Mouse (Mus musculus): ENCODE measurements around the gene Tspyl2.
A peak's percentile ranks its signal among the peaks of the same experiment; 100 is the strongest.
"Not testable (repeated sequence)": the region's sequence is repeated elsewhere in the genome, so short reads cannot be mapped to it uniquely, and the experiment has no call there.

Gene Tspyl2

DNA sequence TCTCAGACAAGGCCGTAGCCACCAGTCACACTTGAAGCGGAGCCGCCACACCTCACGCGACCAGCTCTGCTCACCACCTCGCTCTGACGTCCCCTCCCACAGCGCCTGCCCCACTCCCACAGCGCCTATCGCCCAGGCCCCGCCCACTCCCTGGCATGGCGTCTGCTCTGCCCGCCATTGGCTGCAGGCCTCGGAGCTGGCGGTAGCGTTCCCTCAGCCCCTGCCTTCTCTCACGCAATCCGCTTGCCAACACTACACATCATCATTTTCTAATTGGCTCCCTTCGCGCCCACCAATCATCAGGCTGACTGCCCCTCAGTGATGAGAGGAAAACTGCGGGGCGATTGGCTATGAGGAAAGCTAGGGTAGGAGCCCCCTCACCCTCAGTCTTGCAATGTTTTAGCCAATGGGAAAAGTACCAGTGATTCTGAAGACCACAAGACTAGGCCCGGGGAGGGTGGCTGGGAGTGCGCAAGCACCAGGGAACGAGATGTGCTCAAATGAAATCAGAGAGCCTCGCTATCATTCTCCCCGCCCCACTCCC lies at the start of gene Tspyl2:
TSS of gene Tspyl2 (minus strand) at position 68 of the 544 bp plus-strand sequence.
- peak; percentile 92 to 93 for DNase-seq (ENCODE audit: low spot score in 2 of 2)

DNA sequence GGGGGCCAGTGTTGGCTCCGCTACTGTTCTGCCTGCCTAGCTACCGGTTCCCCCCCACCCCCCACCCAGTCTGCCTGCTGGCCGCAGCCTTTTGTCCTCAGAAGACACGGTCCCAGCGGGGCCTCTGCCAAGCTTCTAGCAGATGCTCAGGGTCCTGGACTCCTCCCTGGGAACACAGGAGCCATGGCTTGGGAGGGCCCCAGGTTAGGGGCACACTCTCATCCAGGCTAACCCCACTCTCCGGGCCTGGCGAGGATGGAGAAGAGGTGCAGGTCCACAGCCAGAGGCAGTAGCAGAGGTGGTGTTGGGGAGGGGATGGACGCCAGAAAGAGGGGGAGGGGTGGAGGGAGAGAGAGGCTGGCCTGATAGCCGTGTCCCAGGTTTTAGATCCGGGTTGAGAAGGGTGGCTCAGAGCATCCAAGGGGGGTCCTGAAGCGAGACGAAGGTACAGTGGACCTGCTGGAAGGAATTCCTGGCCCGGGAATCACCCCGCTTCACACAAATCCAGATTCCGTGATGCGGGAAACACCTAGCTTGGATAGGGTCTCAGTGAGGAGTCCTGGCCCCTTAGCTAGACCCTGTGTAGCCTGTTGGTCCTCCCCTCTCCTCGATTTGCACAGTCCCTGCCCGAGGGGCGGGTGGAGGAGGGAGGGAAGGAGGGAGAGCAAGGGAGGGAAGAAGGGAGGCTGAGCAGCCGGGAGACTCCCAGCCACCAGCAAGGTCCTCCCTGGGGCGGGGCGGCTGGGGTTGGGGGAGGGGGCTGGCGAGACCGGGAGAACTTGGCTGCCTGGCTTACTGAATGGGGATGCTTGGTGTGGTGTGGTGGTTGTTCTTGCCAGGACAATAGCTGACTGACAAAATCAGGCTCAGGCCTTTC lies 26.4 kb upstream of the Tspyl2 start, which contains the start of gene Gpr173:
TSS of gene Gpr173 (minus strand) at position 308 of the 877 bp plus-strand sequence.
- DNase-seq (ENCODE audit: low spot score in 2 of 2): no peak

- no peak for DNase-seq (ENCODE audit: low spot score in 2 of 2)
Measured at GRCm38 (mm10) chrX:152368054-152368396, 25.8 kb upstream of the Tspyl2 start.

DNA sequence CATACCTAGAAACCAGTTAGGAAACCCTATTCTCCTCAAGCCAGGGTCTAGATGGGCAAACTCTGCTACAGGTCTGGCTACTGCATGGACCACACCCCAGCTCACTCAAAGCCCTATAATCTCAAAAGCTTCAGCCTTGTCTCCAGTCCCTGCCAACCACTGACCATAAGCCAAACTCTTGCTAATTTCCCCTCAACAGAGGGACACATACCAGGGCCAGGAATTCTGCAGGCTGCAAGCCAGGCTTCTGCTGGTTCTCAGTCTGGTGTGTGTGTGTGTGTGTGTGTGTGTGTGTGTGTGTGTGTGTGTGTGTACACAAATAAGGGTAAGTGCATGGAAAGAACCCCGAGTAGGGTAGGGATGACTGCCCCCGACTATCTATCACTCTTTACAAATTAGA lies 24.2 kb upstream of the Tspyl2 start:
- no peak for DNase-seq (ENCODE audit: low spot score in 2 of 2)

- DNase-seq (ENCODE audit: low spot score in 2 of 2): peak; percentile 32 to 38
Measured at GRCm38 (mm10) chrX:152352553-152353153, 10.4 kb upstream of the Tspyl2 start.

DNA sequence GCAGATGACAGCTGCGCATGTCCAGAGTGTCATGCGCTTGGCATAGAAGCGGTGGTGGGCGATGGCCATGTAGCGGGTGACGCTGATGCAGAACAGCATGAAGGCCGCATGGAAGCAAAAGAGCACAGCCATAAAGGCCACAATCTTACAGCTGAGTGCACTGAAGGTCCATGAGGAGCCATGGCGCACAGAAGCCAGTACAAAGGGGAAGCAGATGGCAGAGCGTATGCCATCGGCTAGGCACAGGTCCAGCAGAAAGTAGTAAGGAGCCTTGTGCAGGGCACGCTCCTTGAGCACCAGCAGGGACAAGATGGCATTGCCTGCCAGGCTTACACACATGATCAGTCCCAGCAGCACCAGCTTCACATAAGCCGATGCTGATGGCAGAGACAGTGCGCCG lies 4.8 kb upstream of the Tspyl2 start:
- no peak for DNase-seq (ENCODE audit: low spot score in 2 of 2)

GRCm38 (mm10) chrX:152346587-152346986 lies 4.4 kb upstream of the Tspyl2 start:
- no peak for DNase-seq (ENCODE audit: low spot score in 2 of 2)

DNA sequence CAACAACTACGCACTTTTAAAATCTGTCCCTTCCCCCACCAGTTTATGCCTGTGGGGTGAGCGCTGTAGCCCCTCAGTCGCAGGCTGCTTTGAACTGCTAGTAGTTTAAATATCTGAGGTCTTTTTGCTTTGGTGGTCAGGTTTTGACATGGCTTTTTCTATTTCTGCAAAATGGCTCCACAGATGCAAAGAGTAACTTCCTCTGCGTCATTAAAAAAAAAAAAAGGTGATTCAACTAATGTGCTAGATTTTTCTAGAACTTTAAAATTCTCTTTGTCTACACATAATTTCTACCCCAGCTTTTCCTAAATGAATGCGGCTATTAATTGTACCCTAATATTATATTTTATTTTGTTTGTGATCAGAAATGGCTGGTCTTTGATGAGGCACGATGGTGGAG lies 678 bp upstream of the Tspyl2 start:
- DNase-seq (ENCODE audit: low spot score in 2 of 2): no peak

GRCm38 (mm10) chrX:152341496-152341895 lies 729 bp downstream of the Tspyl2 start:
- DNase-seq (ENCODE audit: low spot score in 2 of 2): no peak

- peak; percentile 75 to 86 for DNase-seq (ENCODE audit: low spot score in 2 of 2)
Measured at GRCm38 (mm10) chrX:152336546-152337332, 5.5 kb downstream of the Tspyl2 start.

DNA sequence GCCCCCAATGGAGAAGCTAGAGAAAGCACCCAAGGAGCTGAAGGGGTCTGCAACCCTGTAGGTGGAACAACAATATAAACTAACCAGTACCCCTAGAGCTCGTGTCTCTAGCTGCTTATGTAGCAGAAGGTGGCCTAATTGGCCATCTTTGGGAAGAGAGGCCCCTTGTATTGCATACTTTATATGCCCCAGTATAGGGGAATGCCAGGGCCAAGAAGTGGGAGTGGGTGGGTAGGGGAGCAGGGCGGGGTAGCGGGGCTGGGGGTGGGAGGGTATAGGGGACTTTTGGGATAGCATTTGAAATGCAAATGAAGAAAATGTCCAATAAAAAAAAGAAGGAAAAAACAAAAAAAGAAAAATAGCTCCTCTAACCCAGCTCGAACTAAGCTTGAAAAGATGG lies 6.1 kb downstream of the Tspyl2 start:
- not testable (repeated sequence) for DNase-seq (ENCODE audit: low spot score in 2 of 2)

GRCm38 (mm10) chrX:152329400-152329799 lies 12.8 kb downstream of the Tspyl2 start:
- not testable (repeated sequence) for DNase-seq (ENCODE audit: low spot score in 2 of 2)

DNA sequence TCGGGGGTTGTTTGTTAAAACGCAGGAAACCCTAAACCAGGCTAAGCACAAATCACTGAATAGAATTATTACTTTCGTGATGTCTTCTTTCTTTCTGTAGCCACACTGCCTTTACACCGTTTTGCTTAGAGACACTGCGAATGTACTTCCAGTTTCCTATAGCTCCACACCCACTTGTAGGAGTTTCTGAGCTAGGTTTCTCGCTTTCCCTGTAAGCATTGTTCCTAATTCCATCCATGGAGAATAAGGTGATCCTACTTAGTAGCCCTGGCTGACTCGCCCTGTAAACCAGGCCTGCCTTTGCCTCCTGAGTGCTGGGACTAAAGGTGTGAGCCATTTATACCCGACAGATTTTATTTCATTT lies 14.6 kb downstream of the Tspyl2 start:
- no peak for DNase-seq (ENCODE audit: low spot score in 2 of 2)

- DNase-seq (ENCODE audit: low spot score in 2 of 2): peak; percentile 79 to 81
Measured at GRCm38 (mm10) chrX:152326996-152327688, 15.1 kb downstream of the Tspyl2 start, which contains the start of gene Kantr. TSS of gene Kantr (minus strand) at chrX:152327495.

- no peak for DNase-seq (ENCODE audit: low spot score in 2 of 2)
Measured at GRCm38 (mm10) chrX:152323584-152323983, 18.6 kb downstream of the Tspyl2 start.

GRCm38 (mm10) chrX:152322776-152323175 lies 19.4 kb downstream of the Tspyl2 start:
- peak; percentile 18 to 19 for DNase-seq (ENCODE audit: low spot score in 2 of 2)

GRCm38 (mm10) chrX:152320535-152320934 lies 21.7 kb downstream of the Tspyl2 start:
- no peak for DNase-seq (ENCODE audit: low spot score in 2 of 2)

DNA sequence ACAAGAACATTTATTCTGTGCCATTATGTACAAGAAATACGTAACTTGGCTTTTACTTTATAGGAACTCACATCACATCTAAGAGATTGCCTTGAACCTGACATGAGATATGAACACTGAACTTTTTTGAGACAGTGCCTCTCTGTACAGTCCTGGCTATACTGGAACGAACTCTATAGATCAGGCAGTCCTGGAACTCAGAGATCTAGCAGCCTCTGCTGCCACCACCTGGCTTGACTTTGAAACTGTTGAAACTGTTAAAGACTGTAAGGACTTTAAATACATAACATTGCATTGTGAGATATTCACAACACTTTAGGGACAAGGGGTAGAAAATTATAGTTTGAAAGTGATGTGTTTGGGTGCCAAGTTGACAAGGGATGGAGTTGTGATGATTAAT lies 34.3 kb downstream of the Tspyl2 start:
- DNase-seq (ENCODE audit: low spot score in 2 of 2): peak; percentile 23 to 34

DNA sequence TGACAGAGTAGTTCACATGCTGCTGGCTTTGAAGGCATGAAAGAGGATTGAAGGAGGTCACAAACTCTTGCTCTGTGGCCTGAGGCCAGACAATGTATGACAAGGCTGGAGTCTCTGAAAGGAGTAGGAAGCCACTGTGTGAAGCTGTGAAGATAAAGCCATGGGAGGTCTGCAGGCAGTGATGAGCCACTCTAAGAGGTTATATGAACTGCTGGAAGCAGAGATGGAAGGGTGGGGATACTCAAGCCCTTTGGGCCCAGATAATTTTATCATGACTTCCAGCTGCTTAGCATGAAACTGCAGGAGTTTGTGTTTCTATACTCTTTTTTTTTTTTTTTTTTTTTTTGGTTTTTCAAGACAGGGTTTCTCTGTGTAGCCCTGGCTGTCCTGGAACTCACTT lies 34.9 kb downstream of the Tspyl2 start:
- DNase-seq (ENCODE audit: low spot score in 2 of 2): peak; percentile 42 to 61

GRCm38 (mm10) chrX:152306224-152306623 lies 36.0 kb downstream of the Tspyl2 start:
- no peak for DNase-seq (ENCODE audit: low spot score in 2 of 2)

DNA sequence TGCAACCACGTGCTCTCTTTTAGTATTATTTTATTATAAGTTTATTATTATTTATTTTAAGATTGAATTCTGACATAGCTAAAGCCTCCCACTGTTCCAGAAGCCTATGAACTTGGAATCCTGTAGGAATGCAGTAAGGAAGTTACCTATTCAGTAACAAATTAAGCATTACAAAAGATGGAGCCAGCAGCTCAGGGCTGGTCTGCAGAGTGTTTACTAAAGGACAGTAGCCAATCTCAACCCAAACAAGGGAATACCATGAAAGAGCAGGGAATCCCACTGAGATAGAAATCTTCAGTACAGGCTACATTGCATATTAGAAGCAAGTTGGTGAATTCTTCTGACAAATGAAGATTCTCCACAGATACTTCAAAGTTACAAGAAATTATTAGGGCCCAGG lies 55.2 kb downstream of the Tspyl2 start:
- DNase-seq (ENCODE audit: low spot score in 2 of 2): not testable (repeated sequence)

Data from spleen, postnatal 36 days (tissue).